Mouse (Mus musculus): ENCODE measurements around the gene Mroh2a.

DNA sequence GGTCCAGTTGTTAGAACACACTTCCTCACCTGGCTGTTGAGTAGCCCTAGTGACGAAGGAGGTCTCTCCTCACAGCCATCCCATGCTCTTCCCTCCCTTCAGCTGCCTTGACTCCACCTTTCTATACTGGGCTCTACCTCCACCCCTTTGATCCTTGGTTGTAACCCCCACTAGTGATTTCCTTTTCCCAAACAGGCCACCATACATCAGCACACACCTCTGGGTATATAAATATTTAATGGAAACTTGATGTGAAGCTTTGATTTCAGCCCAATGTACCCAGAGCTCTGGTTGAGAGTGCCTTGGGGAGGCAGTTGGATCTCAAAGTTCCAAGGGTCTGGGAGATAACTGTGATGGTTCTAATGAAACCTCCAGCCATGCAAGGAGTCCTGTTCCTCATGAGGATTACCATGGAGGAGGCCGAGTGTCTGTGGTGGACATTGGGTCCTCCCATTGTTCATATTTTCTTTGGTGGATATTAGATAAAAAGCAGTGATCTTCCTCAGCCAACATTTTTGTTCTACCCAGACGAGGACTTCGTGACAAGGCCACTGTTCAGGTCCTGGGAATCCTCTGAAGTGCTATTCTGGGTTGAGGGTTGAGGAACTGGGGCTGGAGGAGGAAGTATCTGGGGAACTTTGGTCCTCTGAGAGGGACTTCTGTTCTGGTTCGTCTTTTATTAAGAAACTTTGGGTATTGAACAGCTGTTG is at the start of gene Mroh2a:
- TF ChIP-seq TAL1 (IDR thresholded peaks at IDR 0.05; ENCODE audit: low read length): no peak
- TF ChIP-seq GATA1 (IDR thresholded peaks at IDR 0.05; ENCODE audit: low read length): no peak

Measured in erythroblast, embryonic 14.5 days (primary cell).